Mouse (Mus musculus) limb, embryonic 11.5 days (tissue): ENCODE measurements around the gene Kctd12b. TPM values are rescaled to one million over a fixed set of nuclear protein-coding genes. Genes with fewer than 3 reads are reported as not detected.

Source experiments
- ATAC-seq: fragments of 200-750 bp; cut with Nextera tagmentation; 2 replicates; pipeline ENCODE4 v1.8.0; 2017; ENCODE audit warnings: low read depth; ENCODE audit not compliant: insufficient number of reproducible peaks, low FRiP score, low TSS enrichment
- DNase-seq: peaks from one replicate; pipeline ENCODE4 v3.0.0-alpha.2; 2015; ENCODE audit warnings: low spot score
- H3K27ac ChIP-seq: fragments of 300-500 bp; sonication (generic); replicated peaks from 2 replicates; pipeline ENCODE4 v1.5.1; 2014; ENCODE audit warnings: low read depth, mild to moderate bottlenecking, low read length
- H3K27me3 ChIP-seq: fragments of 300-500 bp; sonication (generic); 2 replicates; pipeline ENCODE4 v1.6.1; 2014; ENCODE audit warnings: mild to moderate bottlenecking, low read length, mixed read lengths; ENCODE audit not compliant: control insufficient read depth, insufficient read depth
- H3K36me3 ChIP-seq: fragments of 300-500 bp; sonication (generic); 2 replicates; pipeline ENCODE4 v1.6.1; 2014; ENCODE audit warnings: mild to moderate bottlenecking, low read length, moderate library complexity, mixed read lengths; ENCODE audit not compliant: control insufficient read depth, insufficient read depth
- H3K4me1 ChIP-seq: fragments of 300-500 bp; sonication (generic); 2 replicates; pipeline ENCODE4 v1.6.1; 2014; ENCODE audit warnings: low read length, mixed read lengths; ENCODE audit not compliant: control insufficient read depth, insufficient read depth
- H3K4me2 ChIP-seq: fragments of 300-500 bp; sonication (generic); 2 replicates; pipeline ENCODE4 v1.6.1; 2014; ENCODE audit warnings: low read depth, mild to moderate bottlenecking, moderate library complexity; ENCODE audit not compliant: severe bottlenecking
- H3K4me3 ChIP-seq: fragments of 300-500 bp; sonication (generic); 2 replicates; pipeline ENCODE4 v1.5.1; 2014; ENCODE audit warnings: low read depth, low read length
- H3K9ac ChIP-seq: fragments of 300-500 bp; sonication (generic); 2 replicates; pipeline ENCODE4 v1.6.1; 2014; ENCODE audit warnings: mild to moderate bottlenecking, low read length
- H3K9me3 ChIP-seq: fragments of 300-500 bp; sonication (generic); 2 replicates; pipeline ENCODE4 v1.6.1; 2016; ENCODE audit warnings: low read length; ENCODE audit not compliant: control insufficient read depth
- WGBS: fragments of 180-500 bp; shearing (Covaris S2); extraction: QIAGEN DNeasy Blood & Tissue Kit; methylation state at CpG from one replicate; pipeline ENCODE4 v1.1.7; 2014; 5-methylcytosine and 5-hydroxymethylcytosine counted together
- polyA plus RNA-seq: library from polyadenylated mRNA; unstranded; fragments of >200 nt; fragmentation: Nextera tagmentation; extraction: Ambion mirVana; gene quantifications from 2 replicates; pipeline ENCODE4 v1.2.1, GENCODE M21; 2014

Gene Kctd12b
- polyA plus RNA-seq: 3.3 and 4.1 TPM in 2 replicates

DNA sequence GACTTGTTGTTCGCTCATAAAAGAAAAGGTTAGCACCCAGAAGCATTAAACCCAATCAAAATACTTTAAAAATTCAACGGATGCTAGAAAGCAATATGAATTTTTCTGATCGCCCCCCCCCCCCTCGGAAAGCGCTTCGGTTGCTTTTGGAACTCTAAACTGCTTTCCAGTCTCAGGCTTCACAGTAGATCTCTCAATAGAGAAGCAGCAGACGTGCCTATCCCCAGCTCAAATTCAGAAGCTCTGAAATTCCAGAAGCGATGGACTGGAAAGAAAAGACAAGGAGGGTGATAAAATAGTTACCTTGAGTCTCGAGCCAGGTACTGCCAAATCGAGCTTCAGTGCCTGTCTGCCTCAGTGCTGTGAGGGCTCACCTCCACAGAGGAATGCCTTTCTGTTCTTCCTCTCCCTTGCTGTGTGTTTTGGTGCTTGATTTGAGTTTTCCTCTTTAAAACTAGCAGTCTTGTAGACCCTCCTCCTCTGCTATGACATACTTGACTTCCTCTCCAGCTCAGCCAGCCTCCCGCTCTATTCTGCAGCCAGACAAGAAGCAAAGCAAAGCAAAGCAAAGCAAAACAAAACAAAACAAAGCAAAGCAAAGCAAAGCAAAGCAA, at the start of gene Kctd12b:
Kctd12b (minus strand) TSS at position 610 of the 614 bp plus-strand sequence.
- peak within 1 kb of the TSS; percentile 10 for H3K4me3 ChIP-seq
- peak within 1 kb of the TSS; percentile 26 for H3K4me2 ChIP-seq
- no peaks in the 10 kb centered on the region for H3K27me3 ChIP-seq
- H3K36me3 ChIP-seq: no peaks in the 10 kb centered on the region
- ATAC-seq (no peak), DNase-seq (peak; percentile 22)
- H3K27ac ChIP-seq: no peak within 1 kb of the TSS
- WGBS: 44% methylated on average over 11 of the region's 11 CpGs
- no peaks in the 10 kb centered on the region for H3K4me1 ChIP-seq
- H3K9ac ChIP-seq: no peak within 1 kb of the TSS
- no peaks in the 10 kb centered on the region for H3K9me3 ChIP-seq

DNA sequence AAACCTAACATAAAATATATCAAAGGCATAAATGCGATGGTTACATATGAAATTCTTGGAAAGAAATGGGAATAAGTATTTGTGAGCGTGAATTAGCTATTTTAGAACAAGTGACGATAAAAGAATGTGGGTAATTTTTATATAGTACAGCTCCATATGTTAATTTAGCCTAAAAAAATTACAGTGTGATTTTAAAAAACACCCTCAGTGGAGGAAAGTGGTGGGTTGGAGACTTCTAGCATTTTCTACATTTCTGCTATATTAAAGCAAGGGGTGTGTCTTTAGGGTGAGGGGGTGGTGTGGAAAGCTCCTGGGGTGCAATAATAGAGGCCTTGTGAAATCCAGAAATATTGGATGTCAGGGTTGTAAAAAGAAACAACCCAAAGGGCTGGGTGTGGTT, 46.3 kb upstream of the Kctd12b start:
- H3K4me2 ChIP-seq: no peak overlapping the region
- ATAC-seq (no peak), DNase-seq (no peak)
- no peaks in the 10 kb centered on the region for H3K4me1 ChIP-seq
- no peaks in the 10 kb centered on the region for H3K36me3 ChIP-seq
- no peak overlapping the region for H3K27ac ChIP-seq
- H3K4me3 ChIP-seq: no peak overlapping the region
- H3K9ac ChIP-seq: no peak overlapping the region
- WGBS: 90% methylated on average over 3 of the region's 3 CpGs
- H3K27me3 ChIP-seq: no peaks in the 10 kb centered on the region
- H3K9me3 ChIP-seq: no peaks in the 10 kb centered on the region

DNA sequence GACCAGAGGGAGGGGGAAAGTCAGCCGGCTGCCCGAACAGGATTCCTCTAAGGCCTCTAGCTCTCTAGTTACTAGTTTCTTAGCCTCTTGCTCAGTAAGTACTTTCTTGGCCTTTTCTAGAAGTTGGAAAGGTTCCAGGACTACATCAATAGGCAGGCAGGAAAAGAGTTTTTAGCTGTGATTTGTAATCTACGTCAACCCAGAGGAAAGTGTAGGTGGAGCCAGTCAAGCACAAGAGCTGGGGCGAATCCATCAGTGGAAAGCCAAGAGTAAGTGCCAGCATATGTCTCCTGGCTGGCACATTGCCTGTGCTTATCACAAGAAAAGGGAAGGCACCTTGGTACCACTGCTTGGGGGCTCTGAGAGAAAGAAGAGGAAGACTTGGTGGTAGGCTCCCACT, 39.5 kb upstream of the Kctd12b start:
- H3K27me3 ChIP-seq: no peaks in the 10 kb centered on the region
- no peaks in the 10 kb centered on the region for H3K36me3 ChIP-seq
- no peak for ATAC-seq
- DNase-seq: no peak
- no peaks in the 10 kb centered on the region for H3K4me1 ChIP-seq
- WGBS: 86% methylated on average over 4 of the region's 4 CpGs
- H3K9me3 ChIP-seq: no peaks in the 10 kb centered on the region
- no peak overlapping the region for H3K27ac ChIP-seq
- H3K9ac ChIP-seq: no peak overlapping the region
- no peak overlapping the region for H3K4me3 ChIP-seq
- no peak overlapping the region for H3K4me2 ChIP-seq

- Histone ChIP-seq H3K9me3 (no peaks in the 10 kb centered on the region), H3K4me1 (no peaks in the 10 kb centered on the region), H3K27me3 (no peaks in the 10 kb centered on the region), H3K27ac (no peak overlapping the region), H3K36me3 (no peaks in the 10 kb centered on the region), H3K4me2 (peak overlapping the region; percentile 41; the same call in 1 of the 2 replicates), H3K4me3 (peak overlapping the region; percentile 33), H3K9ac (no peak overlapping the region)
- DNase-seq (peak; percentile 24), ATAC-seq (no peak)
- 43% methylated on average over 3 of the region's 3 CpGs for WGBS
These were observed 28.2 kb upstream of the Kctd12b start for GRCm38 (mm10) chrX:153724400-153724799.

DNA sequence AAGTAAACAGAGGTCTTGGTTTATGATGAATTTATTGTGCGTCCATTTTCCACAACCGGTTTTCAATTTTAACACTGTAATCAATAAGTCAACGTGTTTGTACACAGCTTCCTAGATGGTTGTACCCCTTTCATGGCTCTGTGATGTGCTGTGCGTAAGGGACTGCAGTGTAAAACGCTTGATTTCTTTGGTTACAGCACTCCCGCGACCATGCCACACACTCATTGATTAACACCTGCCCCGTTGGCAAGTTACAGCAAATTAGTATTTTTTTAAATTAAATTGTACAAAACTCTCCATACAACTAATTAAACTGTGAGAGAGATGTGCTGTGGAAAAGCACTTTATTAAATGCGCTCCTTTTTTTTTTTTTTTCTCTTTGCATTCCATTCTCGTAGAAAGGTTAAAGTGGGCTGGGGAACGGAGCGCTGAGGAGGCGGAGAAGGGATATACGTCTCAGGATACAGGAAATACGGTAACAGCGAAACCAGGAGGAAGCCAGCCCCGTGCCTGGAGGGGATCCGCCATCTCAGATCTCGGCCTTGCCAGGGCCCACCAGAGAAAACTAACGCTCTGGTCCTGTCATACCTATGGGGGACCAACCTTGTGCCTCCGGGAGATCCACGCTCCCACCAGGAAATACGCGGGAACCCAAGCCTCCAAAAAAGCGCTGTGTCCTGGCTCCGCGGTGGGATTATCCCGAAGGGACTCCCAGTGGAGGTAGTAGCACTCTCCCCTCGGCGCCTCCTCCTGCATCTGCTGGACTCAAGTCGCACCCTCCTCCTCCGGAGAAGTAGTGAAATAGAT, 27.1 kb upstream of the Kctd12b start, which contains the start of gene Nbdy:
Nbdy (plus strand) TSS at position 481 of the 807 bp plus-strand sequence.
- peak within 1 kb of the TSS; percentile 51 for H3K9ac ChIP-seq
- H3K4me1 ChIP-seq: no peaks in the 10 kb centered on the region
- H3K4me3 ChIP-seq: peak within 1 kb of the TSS; percentile 33
- no peak within 1 kb of the TSS; the same call in 1 of the 2 replicates for H3K27ac ChIP-seq
- ATAC-seq: peak; percentile 87
- H3K4me2 ChIP-seq: peak within 1 kb of the TSS; percentile 44
- WGBS: 16% methylated on average over 32 of the region's 32 CpGs
- H3K27me3 ChIP-seq: no peaks in the 10 kb centered on the region
- no peaks in the 10 kb centered on the region for H3K9me3 ChIP-seq
- H3K36me3 ChIP-seq: no peaks in the 10 kb centered on the region
- DNase-seq: peak; percentile 72

GRCm38 (mm10) chrX:153719602-153720001, 23.4 kb upstream of the Kctd12b start:
- WGBS: 35% methylated on average over 4 of the region's 4 CpGs
- no peak overlapping the region for H3K27ac ChIP-seq
- DNase-seq: peak; percentile 26

GRCm38 (mm10) chrX:153716716-153717115, 20.5 kb upstream of the Kctd12b start:
- ATAC-seq: no peak
- no peaks in the 10 kb centered on the region for H3K36me3 ChIP-seq
- H3K27me3 ChIP-seq: no peaks in the 10 kb centered on the region
- WGBS: 90% methylated on average over 2 of the region's 2 CpGs
- H3K4me2 ChIP-seq: no peak overlapping the region
- no peaks in the 10 kb centered on the region for H3K4me1 ChIP-seq
- H3K4me3 ChIP-seq: no peak overlapping the region
- no peak overlapping the region for H3K27ac ChIP-seq
- no peaks in the 10 kb centered on the region for H3K9me3 ChIP-seq
- no peak for DNase-seq
- H3K9ac ChIP-seq: no peak overlapping the region

More at GRCm38 (mm10) chrX:153719602-153720001, 23.4 kb upstream of the Kctd12b start:
- Histone ChIP-seq H3K4me2 (no peak overlapping the region), H3K9ac (no peak overlapping the region), H3K36me3 (no peaks in the 10 kb centered on the region), H3K4me3 (no peak overlapping the region), H3K27me3 (no peaks in the 10 kb centered on the region), H3K4me1 (no peaks in the 10 kb centered on the region), H3K9me3 (no peaks in the 10 kb centered on the region)
- no peak for ATAC-seq

GRCm38 (mm10) chrX:153707735-153708134, 11.5 kb upstream of the Kctd12b start:
- no peaks in the 10 kb centered on the region for H3K27me3 ChIP-seq
- DNase-seq (no peak), ATAC-seq (no peak)
- H3K4me3 ChIP-seq: no peak overlapping the region
- H3K9me3 ChIP-seq: no peaks in the 10 kb centered on the region
- H3K36me3 ChIP-seq: no peaks in the 10 kb centered on the region
- WGBS: 30% methylated on average over 4 of the region's 4 CpGs
- no peak overlapping the region for H3K4me2 ChIP-seq
- no peaks in the 10 kb centered on the region for H3K4me1 ChIP-seq
- H3K27ac ChIP-seq: no peak overlapping the region
- no peak overlapping the region for H3K9ac ChIP-seq
